Mouse (Mus musculus) mouse embryonic stem cell (cell line): ENCODE measurements at regions not wholly inside any gene's neighbourhood (a gene's known extent, or its start where the extent isn't known, plus 50 kb on each side); places are given as distances from the start of the nearest gene placed in this dataset.

Experiments
- in situ Hi-C, 2 experiments: fragments of 300-500 bp; cut with MboI; formaldehyde crosslinking; loops; 1 replicate in 1 of 2; 3 replicates in 1 of 2; pipeline ENCODE4 v1.14.3; 2019 to 2020; ENCODE audit warnings: low sequenced_read_pairs in 2 of 2, low pct_unique_long_range_greater_than_20kb in 1 of 2, mixed read lengths in 1 of 2; ENCODE audit not compliant: unreplicated experiment in 1 of 2

DNA sequence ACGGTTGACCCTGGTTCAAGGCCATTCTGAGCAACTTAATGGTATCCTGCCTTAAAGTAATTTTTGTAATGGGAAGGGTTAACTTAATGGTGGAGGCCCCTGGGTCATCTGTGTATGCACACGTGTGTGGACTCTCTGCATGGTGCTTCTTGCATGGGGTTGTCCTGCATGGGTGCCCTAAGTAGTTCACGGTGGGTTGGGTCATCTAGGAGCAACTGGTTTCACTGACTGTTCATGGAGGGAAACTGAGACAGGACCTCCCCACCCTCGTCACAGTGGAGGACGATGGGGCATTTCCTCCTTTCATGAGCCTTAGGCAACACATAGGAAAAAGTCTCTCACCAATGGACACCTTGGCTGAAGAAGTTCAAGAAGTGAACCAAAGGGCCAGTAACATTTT is 123.4 kb downstream of the Gm11011 start:
- in situ Hi-C loops, result no loop called here

DNA sequence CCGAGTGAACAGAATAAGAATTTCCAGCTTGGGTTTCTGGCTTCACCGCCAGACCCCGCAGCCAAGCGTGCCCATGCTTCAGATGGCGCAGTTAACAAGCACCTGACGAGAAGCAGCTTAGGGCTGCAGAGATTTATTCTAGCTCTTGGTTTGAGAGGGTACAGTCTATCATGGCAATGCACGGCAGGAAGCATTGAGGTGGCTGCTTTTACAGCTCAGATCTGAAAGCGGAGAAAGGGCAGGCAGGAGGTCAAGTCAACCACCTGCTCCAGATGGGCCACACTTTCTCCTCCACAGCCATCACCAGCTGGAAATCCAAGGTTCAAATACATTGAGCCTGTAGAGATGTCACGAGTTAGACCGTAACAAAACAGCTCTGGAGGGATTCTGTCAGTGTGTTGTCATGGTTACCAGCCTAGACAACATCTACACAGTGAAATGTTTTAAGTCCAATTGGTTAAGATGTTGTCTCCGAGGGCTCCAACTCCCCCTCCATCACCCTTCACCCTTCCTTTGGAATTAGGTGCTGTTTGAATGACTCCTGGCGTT is 126.0 kb downstream of the Gm11011 start:
- in situ Hi-C loops, result no loop called here

DNA sequence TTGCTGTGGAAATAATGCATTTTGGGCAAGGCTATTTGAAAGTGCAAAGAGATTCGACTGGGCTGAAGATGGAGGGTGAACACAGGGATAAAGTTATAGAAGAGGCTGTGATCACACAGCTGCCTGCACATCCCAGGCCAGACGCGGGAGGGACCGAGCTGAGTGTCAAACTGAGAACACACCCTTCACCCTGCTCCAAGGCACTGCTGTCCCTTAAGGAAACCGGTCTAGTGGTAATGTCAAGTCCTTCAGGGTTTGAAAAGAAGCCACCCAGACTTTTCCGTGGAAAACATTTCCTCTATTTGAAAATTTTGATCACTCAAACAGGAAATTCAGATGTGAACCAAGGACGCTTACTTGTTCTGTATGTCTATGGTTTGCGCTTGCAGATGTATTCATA is 134.6 kb downstream of the Gm11011 start:
- in situ Hi-C loops, result no loop called here

DNA sequence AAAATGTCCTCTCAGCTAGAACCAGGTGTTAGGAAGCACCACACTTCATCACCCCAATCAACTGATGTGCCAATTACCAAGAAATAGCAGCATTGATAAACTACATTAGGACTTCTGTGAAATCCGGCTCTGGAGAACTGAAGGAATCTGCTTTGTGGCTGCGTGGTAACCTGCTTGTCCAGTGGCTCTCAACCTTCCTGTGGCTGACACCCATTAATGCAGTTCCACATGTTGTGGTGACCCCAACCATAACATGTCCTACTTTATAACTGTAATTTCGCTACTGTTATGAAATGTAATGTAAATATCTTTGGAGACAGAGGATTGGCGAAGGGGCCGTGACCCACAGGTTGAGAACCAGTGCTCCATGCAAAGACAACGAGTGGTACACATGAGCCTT is 136.7 kb downstream of the Gm11011 start:
- in situ Hi-C loops, result no loop called here

DNA sequence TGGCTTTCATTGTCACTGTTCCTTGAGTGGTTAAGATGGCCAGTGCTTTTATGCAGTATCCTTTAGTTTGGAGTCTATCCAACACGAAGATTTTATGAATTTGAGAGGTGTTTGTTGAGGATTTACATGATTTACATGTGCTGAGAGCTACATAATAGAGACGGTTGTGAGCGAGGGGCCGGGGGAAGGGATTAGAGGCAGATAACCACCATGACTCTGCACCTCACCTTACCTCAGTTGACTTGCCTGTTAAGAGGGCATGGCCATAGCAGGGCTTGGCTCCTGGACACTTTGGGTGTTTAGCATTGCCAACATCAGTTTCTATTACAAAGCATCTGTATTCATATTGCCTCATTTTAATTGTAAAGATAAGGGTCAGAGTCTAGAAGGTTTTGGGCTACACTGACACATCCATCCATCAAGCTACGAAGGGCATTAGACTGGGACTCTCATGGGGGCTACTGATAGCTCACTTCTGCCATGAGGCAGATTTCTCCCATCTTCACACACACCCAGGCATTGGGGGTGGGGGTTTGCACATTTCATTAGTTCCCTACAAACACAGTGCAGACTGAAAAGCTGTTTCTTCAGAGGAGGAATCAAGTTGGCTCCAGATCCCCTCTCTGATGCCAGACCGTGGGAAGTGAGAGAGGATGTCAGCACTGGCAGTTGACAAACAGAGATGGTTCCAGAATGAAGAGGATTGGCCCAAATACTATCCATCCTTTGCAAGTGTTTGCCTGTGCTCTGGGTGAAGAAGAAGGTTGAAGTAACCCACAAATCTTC is 139.9 kb downstream of the Gm11011 start:
- in situ Hi-C loops, result no loop called here

DNA sequence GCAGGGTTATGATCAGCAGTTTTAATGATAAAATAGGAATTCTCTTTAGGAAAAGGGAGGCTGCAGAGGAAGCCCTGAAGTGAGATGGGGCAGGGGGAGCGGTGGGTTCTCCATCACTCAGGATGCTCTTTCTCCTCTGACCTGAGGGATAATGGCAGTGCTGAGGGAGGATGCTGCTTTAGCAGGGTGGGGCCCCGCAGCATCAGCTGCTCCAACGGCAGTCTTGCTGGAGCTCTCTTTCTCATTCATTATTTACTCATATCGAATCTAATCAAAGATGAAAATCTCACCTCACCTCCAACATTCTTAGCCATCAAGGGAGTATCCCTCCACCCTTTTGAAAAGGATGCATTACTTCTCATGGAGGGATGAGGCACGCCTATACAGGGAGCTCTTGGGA is 141.7 kb downstream of the Gm11011 start:
- in situ Hi-C loops, result no loop called here

DNA sequence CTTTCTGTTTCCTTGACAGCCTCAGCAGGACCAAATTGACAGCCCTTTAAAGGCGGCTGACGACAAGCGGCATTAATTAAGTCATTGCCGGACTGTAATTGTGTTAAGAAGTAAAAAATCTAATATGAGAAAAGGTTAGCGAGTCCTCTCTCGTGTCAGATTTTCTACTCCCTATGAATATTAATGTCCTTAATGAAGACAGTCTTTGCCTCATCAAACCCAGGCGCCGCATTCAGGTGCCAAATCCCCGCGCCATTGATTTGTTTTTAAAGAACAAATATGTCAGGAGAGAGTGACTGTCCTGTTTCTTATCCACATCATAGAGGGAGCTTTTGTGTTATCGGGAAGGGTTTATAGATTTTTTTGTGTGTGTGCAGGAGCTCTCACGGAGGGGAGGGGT is 142.2 kb downstream of the Gm11011 start:
- in situ Hi-C loops, result no loop called here

DNA sequence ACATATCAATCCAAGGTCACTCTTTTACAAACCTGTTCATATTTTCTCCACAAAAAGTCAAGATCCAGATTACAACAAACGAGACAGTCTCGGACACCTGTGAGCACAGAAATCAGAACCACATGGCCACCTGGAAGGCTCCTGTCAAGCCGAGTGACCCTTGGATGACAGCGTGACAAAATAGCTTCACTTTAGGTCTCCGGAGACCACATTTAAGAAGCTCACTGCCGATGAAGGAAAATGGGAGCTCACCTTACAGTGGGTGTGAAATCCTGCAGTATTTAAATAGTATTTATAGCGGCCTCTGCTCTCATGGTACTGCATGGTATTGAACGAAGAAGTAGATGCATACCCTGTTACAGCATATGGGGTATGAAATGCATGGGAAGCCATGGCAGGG is 144.3 kb downstream of the Gm11011 start:
- in situ Hi-C loops, result no loop called here

DNA sequence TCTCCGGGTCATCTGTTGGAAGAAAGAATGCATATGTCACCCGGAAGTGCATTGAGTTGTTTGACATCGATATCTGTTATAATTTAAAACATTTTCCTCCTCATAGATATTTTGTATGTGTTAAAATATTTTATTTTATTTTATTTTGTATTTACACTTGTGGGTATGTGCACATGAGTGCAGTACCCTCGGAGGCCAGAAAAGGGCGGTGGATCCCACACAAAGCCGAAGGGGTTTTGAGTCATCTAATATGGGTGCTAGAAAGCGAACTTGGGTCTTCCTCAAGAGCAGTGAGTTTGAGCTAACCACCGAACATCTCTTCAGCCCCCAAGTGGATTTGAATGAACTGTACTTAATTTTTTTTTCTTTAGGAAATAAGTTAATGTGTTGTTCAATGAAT is 156.0 kb downstream of the Gm11011 start:
- in situ Hi-C loops, result no loop called here

DNA sequence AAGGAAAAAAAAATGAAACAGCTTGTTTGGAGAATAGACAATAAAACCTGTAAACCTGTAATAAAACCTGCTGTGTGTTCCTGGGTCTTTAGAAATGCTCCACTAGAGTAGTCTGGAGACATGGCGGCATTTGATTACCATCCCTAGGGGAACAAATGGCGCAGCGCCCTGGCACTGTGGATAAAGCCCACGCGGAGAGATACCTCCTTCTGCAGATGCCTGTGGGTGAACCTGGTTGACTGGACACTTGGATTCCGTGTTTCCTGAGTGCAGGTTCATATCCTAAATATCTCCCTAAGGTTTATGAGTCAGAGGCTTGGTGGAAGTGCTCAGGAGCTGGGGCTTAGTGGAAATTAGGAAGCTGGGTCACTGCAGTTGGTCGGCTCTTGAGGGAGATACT is 158.1 kb downstream of the Gm11011 start:
- in situ Hi-C loops, result no loop called here

DNA sequence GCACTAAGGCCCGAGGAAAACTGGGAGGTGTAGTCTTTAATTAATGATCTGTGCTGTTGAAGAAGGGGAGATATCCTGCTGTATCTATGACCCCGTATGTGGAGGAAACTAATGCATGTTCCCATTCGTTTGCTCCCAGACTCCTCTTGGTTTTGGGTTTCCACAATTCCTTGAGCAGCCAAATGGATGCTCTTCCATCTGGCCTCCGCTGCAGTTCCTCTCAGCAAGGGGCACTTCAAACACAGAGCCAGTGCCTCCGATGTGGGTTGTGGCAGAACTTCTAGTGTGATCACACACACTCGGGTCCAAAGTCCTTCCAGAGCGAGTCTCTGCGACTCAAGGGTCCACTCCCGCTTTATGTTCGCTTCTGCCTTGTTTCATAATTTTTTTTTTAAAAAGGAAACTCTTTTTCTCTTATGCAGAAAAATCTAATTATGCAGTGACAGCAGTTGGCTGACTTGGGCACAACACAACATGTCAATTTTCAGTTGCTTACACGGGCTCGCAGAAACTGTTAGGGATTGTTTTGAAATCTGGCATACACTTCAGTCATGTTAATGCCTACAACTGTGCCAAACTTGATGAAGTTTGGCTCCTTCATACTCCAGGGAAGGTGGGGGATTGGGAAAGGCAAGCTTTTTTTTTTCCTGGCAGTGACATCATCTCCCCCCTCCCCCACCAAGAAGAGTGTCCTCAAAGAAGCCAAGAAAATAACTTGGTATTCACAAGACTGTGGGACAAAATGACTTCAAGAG is 163.2 kb downstream of the Gm11011 start:
- in situ Hi-C loops, result no loop called here

DNA sequence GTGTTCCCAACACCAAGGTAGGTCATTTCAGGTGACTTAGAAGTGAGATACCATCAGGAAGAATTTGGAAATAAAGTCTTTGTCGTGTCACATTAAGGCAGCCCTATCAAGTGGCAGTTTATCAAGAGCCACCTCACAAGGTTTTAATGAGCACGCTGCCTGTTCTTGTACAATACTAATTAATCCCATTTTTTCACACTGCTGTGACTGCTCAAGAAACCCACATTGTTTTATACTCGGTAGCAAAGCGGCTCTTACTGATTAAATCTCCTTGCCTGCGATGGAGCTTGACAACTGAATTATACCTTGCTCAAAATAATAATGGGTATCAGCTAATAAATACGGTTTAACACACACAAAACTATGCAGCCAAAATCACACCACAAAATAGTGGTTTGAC is 175.2 kb downstream of the Gm11011 start:
- in situ Hi-C loops, result no loop called here

DNA sequence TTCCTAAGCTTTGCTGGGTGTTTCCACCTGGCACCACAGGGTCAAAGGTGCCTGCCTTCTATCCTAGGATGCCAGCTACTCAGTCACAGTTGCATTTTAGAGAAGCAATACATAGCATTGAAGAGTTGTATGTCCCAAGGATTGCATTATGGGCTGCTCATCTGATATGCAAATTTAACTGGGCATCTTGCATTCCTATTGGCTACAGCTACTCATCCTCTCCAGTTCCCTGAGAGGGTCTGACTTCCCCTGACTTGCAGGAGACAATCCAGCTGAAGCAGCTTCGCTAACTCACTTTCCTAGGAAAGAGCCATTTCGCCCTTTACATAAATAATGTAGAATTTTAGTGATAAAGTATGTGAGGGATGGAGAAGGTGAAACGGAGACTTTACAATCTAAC is 177.5 kb downstream of the Gm11011 start:
- in situ Hi-C loops, result no loop called here

DNA sequence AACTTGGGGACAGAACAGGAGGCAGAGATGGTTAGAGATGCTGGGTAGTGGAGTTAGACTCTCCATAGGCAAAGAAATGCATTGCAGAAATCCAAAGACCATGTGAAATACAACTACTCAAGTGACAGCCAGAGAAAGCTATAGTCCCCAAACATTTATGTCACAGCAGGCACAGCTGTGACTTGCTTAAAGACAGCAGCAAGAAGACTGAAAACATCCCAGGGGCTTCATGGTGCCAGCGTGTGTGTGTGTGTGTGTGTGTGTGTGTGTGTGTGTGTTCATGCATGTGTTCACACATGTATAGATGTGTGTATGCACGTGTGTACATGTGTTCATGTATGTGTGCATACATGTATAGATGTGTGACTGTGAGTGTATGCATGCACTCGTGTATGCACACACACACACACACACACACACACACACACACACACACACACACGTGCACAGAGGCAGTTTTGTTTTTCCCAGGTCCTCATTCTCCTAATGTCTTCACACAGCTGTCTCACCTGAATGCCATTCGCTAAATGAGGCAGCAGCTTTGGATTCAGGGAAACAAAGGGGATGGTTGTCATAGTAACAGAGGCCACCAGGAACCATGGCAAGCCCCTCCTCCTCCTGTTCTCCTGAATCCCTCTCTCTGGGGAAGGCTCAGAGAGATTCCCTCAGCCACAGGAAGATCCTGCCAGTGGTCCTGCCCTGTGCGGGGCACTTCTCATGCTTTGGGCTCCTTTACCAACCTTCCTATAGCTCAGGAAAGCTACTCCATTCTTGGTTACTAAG is 182.4 kb downstream of the Gm11011 start:
- in situ Hi-C loops, result no loop called here

DNA sequence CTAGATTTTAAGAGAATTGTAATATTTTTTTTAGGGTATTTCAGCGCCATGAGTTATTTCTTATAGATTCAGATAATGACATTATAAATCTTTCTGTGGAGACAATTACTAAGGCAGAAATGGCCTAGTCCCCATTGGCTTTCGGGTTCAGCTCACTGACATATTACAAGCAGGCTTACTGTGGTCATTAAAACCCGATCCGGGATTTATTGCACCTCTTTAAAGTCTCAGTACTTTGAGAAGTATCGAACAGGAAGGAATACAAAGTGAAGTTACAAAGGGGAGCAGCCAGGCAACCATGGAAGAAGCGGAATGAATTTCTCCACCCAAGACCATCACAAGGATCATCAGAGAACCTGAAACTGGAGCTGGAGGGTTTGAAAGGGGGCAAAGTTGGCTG is 189.8 kb downstream of the Gm11011 start:
- in situ Hi-C loops, result no loop called here

DNA sequence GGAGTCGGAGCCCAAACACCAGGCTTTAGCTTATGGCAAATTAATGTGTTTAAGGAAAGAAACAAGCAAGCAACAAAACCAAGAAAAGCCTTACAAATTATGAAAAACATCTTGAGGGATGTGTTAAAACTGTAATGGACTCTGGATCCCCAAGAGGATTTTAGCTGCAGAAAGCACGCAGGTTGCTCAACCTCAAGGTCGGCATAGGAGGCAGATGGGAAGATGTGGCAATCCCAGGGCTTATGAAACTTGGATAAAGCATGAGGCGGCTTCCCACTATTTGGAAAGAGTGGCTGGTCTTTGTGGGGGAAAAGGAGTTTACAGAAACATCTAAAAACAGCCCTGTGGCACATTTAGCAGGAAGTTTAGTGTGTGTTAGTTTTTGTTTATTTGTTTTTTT is 190.5 kb downstream of the Gm11011 start:
- in situ Hi-C loops, result no loop called here

DNA sequence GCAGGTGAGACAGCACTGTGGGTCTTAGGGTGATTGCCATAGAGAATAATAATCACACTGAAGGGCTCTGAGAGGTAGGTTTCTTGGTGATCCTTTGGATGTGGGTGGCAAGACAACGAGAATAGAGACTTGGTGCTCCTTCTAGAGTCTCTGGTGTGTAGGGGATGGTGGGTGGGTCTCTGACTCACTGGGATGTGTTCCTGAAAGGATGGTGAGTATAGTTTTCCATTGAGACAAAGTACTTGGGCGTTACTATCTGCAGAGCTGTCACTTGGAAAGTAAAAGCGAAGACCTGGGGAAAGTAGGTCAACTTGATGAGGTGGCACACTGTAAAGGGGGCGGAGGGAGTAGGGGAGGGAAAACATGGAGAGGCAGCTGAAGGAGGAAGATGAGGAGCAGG is 191.3 kb downstream of the Gm11011 start:
- in situ Hi-C loops, result no loop called here

DNA sequence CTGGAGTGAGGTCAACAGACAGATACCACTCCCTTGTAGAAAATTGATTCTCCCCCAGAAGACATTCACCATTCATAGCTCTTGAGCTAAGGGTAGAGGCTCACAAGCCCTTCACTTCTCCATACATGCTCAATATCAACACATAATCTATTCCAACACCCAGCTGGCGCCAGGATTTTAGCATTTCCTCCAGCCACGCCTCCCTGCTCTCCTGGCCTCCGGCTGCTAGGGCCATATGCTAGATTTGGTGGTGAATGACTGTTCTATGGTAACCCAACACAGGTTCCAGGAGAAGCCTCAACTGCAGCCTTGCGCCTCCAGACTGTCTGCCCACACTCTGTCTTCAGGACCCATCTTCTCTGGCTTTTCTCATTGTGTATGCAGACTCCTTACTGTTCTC is 197.9 kb downstream of the Gm11011 start:
- in situ Hi-C loops, result no loop called here

DNA sequence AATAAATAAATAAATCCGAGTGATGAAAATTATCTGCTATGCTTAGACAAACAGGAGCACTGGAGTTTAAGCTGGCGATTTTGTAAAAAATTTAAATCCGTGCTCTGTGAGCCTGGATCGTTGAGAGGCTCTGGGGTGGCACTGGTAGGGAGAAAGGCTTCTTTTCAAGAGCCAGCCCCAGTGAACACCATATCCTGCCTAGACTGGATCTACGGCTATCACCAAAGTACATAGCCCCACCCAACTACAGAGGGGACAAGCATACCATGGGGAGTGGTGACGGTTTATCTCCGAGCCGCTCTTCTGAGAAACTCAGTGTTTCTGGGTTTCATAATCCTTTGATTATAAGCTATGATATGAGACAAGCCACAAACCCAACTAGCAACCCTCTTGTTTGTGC is 199.0 kb downstream of the Gm11011 start:
- in situ Hi-C loops, result no loop called here
